Mouse (Mus musculus) myocyte (in vitro differentiated cells): ENCODE results near the gene Nap1l1. TPM values are rescaled to one million over a fixed set of nuclear protein-coding genes. Genes with fewer than 3 reads are reported as not detected.

Experiments used
- H3K27me3 ChIP-seq: one replicate; pipeline ENCODE4 v1.6.1; 2011; ENCODE audit not compliant: control insufficient read depth, insufficient read depth, insufficient read length
- H3K36me3 ChIP-seq: one replicate; pipeline ENCODE4 v1.6.1; 2011; ENCODE audit not compliant: control insufficient read depth, insufficient read depth
- H3K4me2 ChIP-seq: one replicate; pipeline ENCODE4 v1.6.1; 2011; ENCODE audit warnings: low read depth, control low read depth
- H3K4me3 ChIP-seq: one replicate; pipeline ENCODE4 v1.5.1; 2011; ENCODE audit warnings: mild to moderate bottlenecking, control low read depth, moderate library complexity
- H3K79me2 ChIP-seq: one replicate; pipeline ENCODE4 v1.6.1; 2011; ENCODE audit not compliant: control insufficient read depth, insufficient read depth
- H3ac ChIP-seq: one replicate; pipeline ENCODE4 v1.6.1; 2011; ENCODE audit not compliant: control insufficient read depth, insufficient read length
- E2F4 ChIP-seq: IDR thresholded peaks from one replicate; pipeline ENCODE4 v1.6.1; 2011; ENCODE audit warnings: mild to moderate bottlenecking, control low read depth, moderate library complexity; ENCODE audit not compliant: insufficient read depth
- POLR2A ChIP-seq: IDR thresholded peaks from one replicate; pipeline ENCODE4 v1.6.1; 2011; ENCODE audit warnings: low read depth, mild to moderate bottlenecking, control low read depth, moderate library complexity; ENCODE audit not compliant: insufficient read length
- POLR2AphosphoS2 ChIP-seq: IDR thresholded peaks from one replicate; pipeline ENCODE4 v1.6.1; 2011; ENCODE audit warnings: low read depth, control low read depth; ENCODE audit not compliant: insufficient read length
- REST ChIP-seq: IDR thresholded peaks from one replicate; pipeline ENCODE4 v1.6.1; 2011; ENCODE audit warnings: mild to moderate bottlenecking, control low read depth, moderate library complexity; ENCODE audit not compliant: insufficient read depth, insufficient read length
- TCF3 ChIP-seq: IDR thresholded peaks from one replicate; pipeline ENCODE4 v1.6.1; 2011; ENCODE audit warnings: low read depth, control low read depth; ENCODE audit not compliant: insufficient read length
- polyA plus RNA-seq: library from polyadenylated mRNA; unstranded; fragments of >200 nt; fragmentation: generic; extraction: Trizol; gene quantifications from one replicate; pipeline ENCODE4 v1.2.1, GENCODE M21; 2012; ENCODE audit warnings: missing spikeins

The Nap1l1 gene
- polyA plus RNA-seq, 1 experiment, result 130 TPM

DNA sequence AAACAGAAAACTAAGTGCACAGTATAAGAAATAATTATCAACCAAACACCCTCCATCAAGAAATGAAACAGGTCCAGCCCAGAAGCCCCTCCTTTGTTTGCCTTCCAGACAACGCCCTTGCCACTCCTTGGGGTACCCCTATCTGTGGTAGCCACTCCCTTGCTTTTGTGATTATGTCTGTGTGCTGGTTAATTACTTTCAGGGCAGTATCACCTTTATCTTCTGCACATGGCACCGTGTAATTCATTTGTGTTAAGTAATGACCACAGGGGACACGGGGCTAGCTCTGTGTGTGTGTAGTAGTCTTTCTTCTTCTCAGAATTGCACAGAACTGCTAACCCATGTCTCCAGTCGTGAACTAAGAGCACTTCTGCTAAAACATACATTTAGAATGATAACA is 72.6 kb downstream of the Nap1l1 start:
- Histone ChIP-seq H3K27me3 (no peaks in the 10 kb centered on the region), H3K4me3 (no peak overlapping the region), H3K79me2 (no peaks in the 10 kb centered on the region), H3ac (no peak overlapping the region), H3K4me2 (no peak overlapping the region), H3K36me3 (no peaks in the 10 kb centered on the region)
- TF ChIP-seq E2F4 (no peak), TCF3 (no peak), REST (no peak), POLR2A (no peak), POLR2AphosphoS2 (no peak)

Other genes with a start within 250 kb of the Nap1l1 start
- gene Bbs10, start 174.5 kb upstream of the Nap1l1 start, polyA plus RNA-seq, result 1.7 TPM
- 56.1 TPM for gene Phlda1, start 33.1 kb downstream of the Nap1l1 start, polyA plus RNA-seq